Mouse (Mus musculus) ES-Bruce4 (cell line): ENCODE measurements at regions not wholly inside any gene's neighbourhood (a gene's known extent, or its start where the extent isn't known, plus 50 kb on each side); places are given as distances from the start of the nearest gene placed in this dataset.

Source experiments
- CTCF ChIP-seq: IDR thresholded peaks from one replicate; pipeline ENCODE4 v1.8.1; 2011; ENCODE audit warnings: low read depth, low read length
- EP300 ChIP-seq: IDR thresholded peaks from 2 replicates; pipeline ENCODE4 v1.6.1; 2011; ENCODE audit warnings: low read depth, low read length; ENCODE audit not compliant: insufficient read depth
- POLR2A ChIP-seq: IDR thresholded peaks from one replicate; pipeline ENCODE4 v1.8.1; 2011; ENCODE audit warnings: low read length; ENCODE audit not compliant: insufficient read depth

DNA sequence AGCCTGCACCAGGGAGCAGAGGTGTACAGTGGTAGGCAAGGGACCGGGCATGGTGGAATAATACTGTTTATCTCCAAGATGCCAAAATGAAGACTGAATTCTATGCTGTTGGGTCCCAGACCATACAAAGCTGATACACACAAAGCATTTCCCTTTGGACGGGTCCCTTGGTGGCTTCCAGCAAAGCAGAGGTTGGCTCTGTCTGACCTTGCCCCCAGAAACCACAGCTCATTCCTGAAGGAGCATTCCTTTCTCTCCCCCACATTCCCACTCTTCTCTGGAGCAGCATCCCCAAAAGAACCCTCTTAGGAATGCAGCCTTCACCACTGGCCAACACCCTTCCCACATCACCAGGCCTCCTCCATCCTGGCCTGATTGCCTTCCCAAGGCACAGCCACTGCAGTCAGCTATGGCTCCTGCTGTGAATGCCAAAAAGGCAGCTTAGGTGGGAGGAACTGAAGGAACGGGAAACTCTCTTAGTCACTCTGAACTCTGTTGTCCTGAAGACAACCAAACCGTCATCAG lies 212.4 kb upstream of the Dio3 start:
- no peak for TF ChIP-seq CTCF
- no peak for TF ChIP-seq POLR2A
- no peak for TF ChIP-seq EP300
